Mouse (Mus musculus) subcutaneous adipose tissue, adult 2 months (tissue): ENCODE results near the gene Ssc4d. TPM values are rescaled to one million over a fixed set of nuclear protein-coding genes. Genes with fewer than 3 reads are reported as not detected.

Experiments
- polyA plus RNA-seq: library from polyadenylated mRNA; depleted of rRNA; stranded (reverse); fragments of >200 nt; gene quantifications from 2 replicates; pipeline ENCODE4 v1.2.3, GENCODE M21; 2012; ENCODE audit warnings: low replicate concordance; rRNA removed

Ssc4d gene
- 7.2 and 11.4 TPM in 2 replicates for polyA plus RNA-seq

GRCm38 (mm10) chr5:135974365-135974764, at the start of gene Ssc4d:
Gene Ssc4d (minus strand): TSS chr5:135974531.

GRCm38 (mm10) chr5:135994725-135995687, 20.7 kb upstream of the Ssc4d start, which contains the start of gene Dtx2:
Gene Dtx2 (plus strand): TSS chr5:135994800.

GRCm38 (mm10) chr5:135979904-135980303, 5.6 kb upstream of the Ssc4d start, which contains the start of gene Zp3:
Gene Zp3 (plus strand): TSS chr5:135980099.

GRCm38 (mm10) chr5:135934481-135935175, 39.7 kb downstream of the Ssc4d start, which contains the start of gene Ywhag:
Gene Ywhag (minus strand): TSS chr5:135934616.

Other genes starting within 250 kb of the Ssc4d start
- 128 and 317 TPM in 2 replicates for gene Tmem120a, start 230.1 kb downstream of the Ssc4d start, polyA plus RNA-seq
- 0.39 and 1.1 TPM in 2 replicates for gene Styxl1, start 196.1 kb downstream of the Ssc4d start, polyA plus RNA-seq
- gene Mdh2, start 196.1 kb downstream of the Ssc4d start, polyA plus RNA-seq = 642 and 972 TPM in 2 replicates
- 0.04 and 0.15 TPM in 2 replicates for gene Srrm3, start 167.6 kb downstream of the Ssc4d start, polyA plus RNA-seq
- 312 and 339 TPM in 2 replicates for gene Hspb1, start 86.6 kb downstream of the Ssc4d start, polyA plus RNA-seq
- gene Ywhag, start 39.9 kb downstream of the Ssc4d start, polyA plus RNA-seq = 197 and 345 TPM in 2 replicates
- 0.09 TPM in 1 of 2 replicates, not detected in the other for gene Zp3, start 5.6 kb upstream of the Ssc4d start, polyA plus RNA-seq
- gene Dtx2, start 20.3 kb upstream of the Ssc4d start, polyA plus RNA-seq = 44.7 and 67.3 TPM in 2 replicates
- 28.6 and 62.8 TPM in 2 replicates for gene Upk3b, start 64.0 kb upstream of the Ssc4d start, polyA plus RNA-seq
- gene Upk3bl, start 80.0 kb upstream of the Ssc4d start, polyA plus RNA-seq = 4.1 TPM in 1 of 2 replicates, not detected in the other
- 18.1 and 35.3 TPM in 2 replicates for gene Rasa4, start 109.4 kb upstream of the Ssc4d start, polyA plus RNA-seq
- 82.5 and 100 TPM in 2 replicates for gene Polr2j, start 142.1 kb upstream of the Ssc4d start, polyA plus RNA-seq
- 22.4 and 40.0 TPM in 2 replicates for gene Lrwd1, start 161.5 kb upstream of the Ssc4d start, polyA plus RNA-seq
- gene Alkbh4, start 161.6 kb upstream of the Ssc4d start, polyA plus RNA-seq = 11.5 and 18.1 TPM in 2 replicates
- gene Orai2, start 196.2 kb upstream of the Ssc4d start, polyA plus RNA-seq = 9.4 and 23.4 TPM in 2 replicates
- 10.8 and 17.4 TPM in 2 replicates for gene Prkrip1, start 224.4 kb upstream of the Ssc4d start, polyA plus RNA-seq